Mouse (Mus musculus): ENCODE measurements around the gene Ppdpf. TPM values are rescaled to one million over a fixed set of nuclear protein-coding genes. Genes with fewer than 3 reads are reported as not detected.
A peak's percentile ranks its signal among the peaks of the same experiment; 100 is the strongest.

Gene Ppdpf
- total and polyA plus RNA-seq, 2 experiments: 48.4 to 181 TPM

- Histone ChIP-seq H3K27ac (replicated peaks; ENCODE audit: insufficient read depth, low read depth, low read length) (no peak overlapping the region), H3K79me2 (ENCODE audit: control insufficient read depth, insufficient read depth, low read length) (no peaks in the 10 kb centered on the region), H3K4me1 (ENCODE audit: control insufficient read depth, insufficient read depth, low read length) (peaks cover 20% of the 10 kb centered on the region), H3K27me3 (ENCODE audit: control insufficient read depth, insufficient read depth, low read length) (no peaks in the 10 kb centered on the region), H3K36me3 (ENCODE audit: control insufficient read depth, insufficient read depth, low read length) (no peaks in the 10 kb centered on the region), H3K9ac (ENCODE audit: low read depth, low read length) (no peak overlapping the region), H3K4me3 (ENCODE audit: insufficient read depth, low read depth, low read length) (no peak overlapping the region)
- DNase-seq (ENCODE audit: extremely low read depth, low read depth, low spot score): peak; percentile 30
- TF ChIP-seq CTCF (IDR thresholded peaks at IDR 0.05; ENCODE audit: low read depth, low read length) (no peak), POLR2A (IDR thresholded peaks at IDR 0.05; ENCODE audit: extremely low read depth, insufficient read depth, low read length) (no peak)
- WGBS: 89% methylated on average over 3 of the region's 3 CpGs
Observed at GRCm38 (mm10) chr2:181193044-181193443, 6.0 kb downstream of the Ppdpf start.

- 29% methylated on average over 4 of the region's 4 CpGs for WGBS
- no peak for TF ChIP-seq CTCF (IDR thresholded peaks at IDR 0.05; ENCODE audit: low read depth, low read length)
- TF ChIP-seq POLR2A (IDR thresholded peaks at IDR 0.05; ENCODE audit: extremely low read depth, insufficient read depth, low read length): no peak
Observed at GRCm38 (mm10) chr2:181196628-181197300, 9.7 kb downstream of the Ppdpf start.

GRCm38 (mm10) chr2:181201606-181202005, 14.6 kb downstream of the Ppdpf start:
- DNase-seq (ENCODE audit: extremely low read depth, low read depth, low spot score): no peak
- WGBS: 94% methylated on average over 3 of the region's 3 CpGs
- Histone ChIP-seq H3K4me3 (ENCODE audit: insufficient read depth, low read depth, low read length) (no peak overlapping the region), H3K27ac (replicated peaks; ENCODE audit: insufficient read depth, low read depth, low read length) (no peak overlapping the region), H3K79me2 (ENCODE audit: control insufficient read depth, insufficient read depth, low read length) (no peaks in the 10 kb centered on the region), H3K36me3 (ENCODE audit: control insufficient read depth, insufficient read depth, low read length) (no peaks in the 10 kb centered on the region), H3K9ac (ENCODE audit: low read depth, low read length) (no peak overlapping the region), H3K4me1 (ENCODE audit: control insufficient read depth, insufficient read depth, low read length) (peaks cover 9% of the 10 kb centered on the region; the same call in 1 of the 2 replicates), H3K27me3 (ENCODE audit: control insufficient read depth, insufficient read depth, low read length) (no peaks in the 10 kb centered on the region)
- TF ChIP-seq POLR2A (IDR thresholded peaks at IDR 0.05; ENCODE audit: extremely low read depth, insufficient read depth, low read length): no peak
- no peak for TF ChIP-seq CTCF (IDR thresholded peaks at IDR 0.05; ENCODE audit: low read depth, low read length)

More at GRCm38 (mm10) chr2:181196628-181197300, 9.7 kb downstream of the Ppdpf start:
- no peak overlapping the region for H3K9ac ChIP-seq (ENCODE audit: low read depth, low read length)
- H3K27me3 ChIP-seq (ENCODE audit: control insufficient read depth, insufficient read depth, low read length): no peaks in the 10 kb centered on the region
- no peaks in the 10 kb centered on the region for H3K79me2 ChIP-seq (ENCODE audit: control insufficient read depth, insufficient read depth, low read length)
- H3K4me1 ChIP-seq (ENCODE audit: control insufficient read depth, insufficient read depth, low read length): peaks cover 5% of the 10 kb centered on the region; the same call in 1 of the 2 replicates
- H3K4me3 ChIP-seq (ENCODE audit: insufficient read depth, low read depth, low read length): no peak overlapping the region
- peak overlapping the region; percentile 51; the same call in 1 of the 2 replicates for H3K27ac ChIP-seq (replicated peaks; ENCODE audit: insufficient read depth, low read depth, low read length)
- peak; percentile 94 for DNase-seq (ENCODE audit: extremely low read depth, low read depth, low spot score)
- H3K36me3 ChIP-seq (ENCODE audit: control insufficient read depth, insufficient read depth, low read length): no peaks in the 10 kb centered on the region

GRCm38 (mm10) chr2:181202422-181202821, 15.4 kb downstream of the Ppdpf start, which contains the start of gene Ptk6:
TSS of gene Ptk6 (minus strand) at chr2:181202789.
- Histone ChIP-seq H3K27me3 (ENCODE audit: control insufficient read depth, insufficient read depth, low read length) (no peaks in the 10 kb centered on the region), H3K4me3 (ENCODE audit: insufficient read depth, low read depth, low read length) (no peak within 1 kb of the TSS), H3K79me2 (ENCODE audit: control insufficient read depth, insufficient read depth, low read length) (no peaks in the 10 kb centered on the region), H3K27ac (replicated peaks; ENCODE audit: insufficient read depth, low read depth, low read length) (no peak within 1 kb of the TSS), H3K4me1 (ENCODE audit: control insufficient read depth, insufficient read depth, low read length) (peaks cover 7% of the 10 kb centered on the region; the same call in 1 of the 2 replicates), H3K9ac (ENCODE audit: low read depth, low read length) (no peak within 1 kb of the TSS), H3K36me3 (ENCODE audit: control insufficient read depth, insufficient read depth, low read length) (no peaks in the 10 kb centered on the region)
- no peak for DNase-seq (ENCODE audit: extremely low read depth, low read depth, low spot score)
- TF ChIP-seq CTCF (IDR thresholded peaks at IDR 0.05; ENCODE audit: low read depth, low read length): no peak
- no peak for TF ChIP-seq POLR2A (IDR thresholded peaks at IDR 0.05; ENCODE audit: extremely low read depth, insufficient read depth, low read length)
- 91% methylated on average over 3 of the region's 3 CpGs for WGBS

- no peaks in the 10 kb centered on the region for H3K27me3 ChIP-seq (ENCODE audit: control insufficient read depth, insufficient read depth, low read length)
- no peak overlapping the region for H3K4me3 ChIP-seq (ENCODE audit: insufficient read depth, low read depth, low read length)
- no peak overlapping the region for H3K27ac ChIP-seq (replicated peaks; ENCODE audit: insufficient read depth, low read depth, low read length)
- TF ChIP-seq POLR2A (IDR thresholded peaks at IDR 0.05; ENCODE audit: extremely low read depth, insufficient read depth, low read length) (no peak), CTCF (IDR thresholded peaks at IDR 0.05; ENCODE audit: low read depth, low read length) (no peak)
- 25% methylated on average over 6 of the region's 6 CpGs for WGBS
- H3K79me2 ChIP-seq (ENCODE audit: control insufficient read depth, insufficient read depth, low read length): no peaks in the 10 kb centered on the region
- H3K36me3 ChIP-seq (ENCODE audit: control insufficient read depth, insufficient read depth, low read length): no peaks in the 10 kb centered on the region
- H3K4me1 ChIP-seq (ENCODE audit: control insufficient read depth, insufficient read depth, low read length): peaks cover 7% of the 10 kb centered on the region; the same call in 1 of the 2 replicates
- H3K9ac ChIP-seq (ENCODE audit: low read depth, low read length): no peak overlapping the region
- peak; percentile 33 for DNase-seq (ENCODE audit: extremely low read depth, low read depth, low spot score)
Observed at GRCm38 (mm10) chr2:181202886-181203285, 15.8 kb downstream of the Ppdpf start.

GRCm38 (mm10) chr2:181205678-181206077, 18.6 kb downstream of the Ppdpf start:
- no peak for DNase-seq (ENCODE audit: extremely low read depth, low read depth, low spot score)
- Histone ChIP-seq H3K4me1 (ENCODE audit: control insufficient read depth, insufficient read depth, low read length) (peaks cover 7% of the 10 kb centered on the region; the same call in 1 of the 2 replicates), H3K36me3 (ENCODE audit: control insufficient read depth, insufficient read depth, low read length) (no peaks in the 10 kb centered on the region), H3K27me3 (ENCODE audit: control insufficient read depth, insufficient read depth, low read length) (no peaks in the 10 kb centered on the region), H3K9ac (ENCODE audit: low read depth, low read length) (no peak overlapping the region), H3K27ac (replicated peaks; ENCODE audit: insufficient read depth, low read depth, low read length) (no peak overlapping the region), H3K79me2 (ENCODE audit: control insufficient read depth, insufficient read depth, low read length) (no peaks in the 10 kb centered on the region), H3K4me3 (ENCODE audit: insufficient read depth, low read depth, low read length) (no peak overlapping the region)
- no peak for TF ChIP-seq CTCF (IDR thresholded peaks at IDR 0.05; ENCODE audit: low read depth, low read length)
- no peak for TF ChIP-seq POLR2A (IDR thresholded peaks at IDR 0.05; ENCODE audit: extremely low read depth, insufficient read depth, low read length)
- WGBS: 92% methylated on average over 5 of the region's 5 CpGs

All from liver, adult 2 months (tissue).